Mouse (Mus musculus): ENCODE data around the gene Naa20. TPM values are rescaled to one million over a fixed set of nuclear protein-coding genes. Genes with fewer than 3 reads are reported as not detected.

Naa20 gene
- polyA plus RNA-seq, 1 experiment from 2014 or later: 145 TPM

- Histone ChIP-seq H3K9ac (replicated peaks; ENCODE audit: low read depth, low read length) (no peak overlapping the region), H3K27ac (ENCODE audit: low read depth, low read length) (no peak overlapping the region), H3K4me1 (ENCODE audit: control insufficient read depth, insufficient read depth, low read length) (no peaks in the 10 kb centered on the region), H3K4me3 (ENCODE audit: low read depth, low read length) (no peak overlapping the region), H3K36me3 (ENCODE audit: control insufficient read depth, insufficient read depth, low read length) (peaks cover 6% of the 10 kb centered on the region), H3K27me3 (ENCODE audit: control insufficient read depth, insufficient read depth, low read length) (no peaks in the 10 kb centered on the region), H3K9me3 (ENCODE audit: control insufficient read depth, low read length) (no peaks in the 10 kb centered on the region), H3K4me2 (ENCODE audit: low read depth, low read length) (no peak overlapping the region)
- WGBS: 29% methylated on average over 2 of the region's 2 CpGs
- ATAC-seq (ENCODE audit: low read depth): no peak
Measured at GRCm38 (mm10) chr2:145882398-145882797, 19.5 kb upstream of the Naa20 start.

GRCm38 (mm10) chr2:145884036-145884912 lies 17.6 kb upstream of the Naa20 start:
- H3K36me3 ChIP-seq (ENCODE audit: control insufficient read depth, insufficient read depth, low read length): peaks cover 6% of the 10 kb centered on the region
- H3K9me3 ChIP-seq (ENCODE audit: control insufficient read depth, low read length): no peaks in the 10 kb centered on the region
- H3K9ac ChIP-seq (replicated peaks; ENCODE audit: low read depth, low read length): no peak overlapping the region
- no peaks in the 10 kb centered on the region for H3K4me1 ChIP-seq (ENCODE audit: control insufficient read depth, insufficient read depth, low read length)
- H3K27me3 ChIP-seq (ENCODE audit: control insufficient read depth, insufficient read depth, low read length): no peaks in the 10 kb centered on the region
- no peak overlapping the region for H3K27ac ChIP-seq (ENCODE audit: low read depth, low read length)
- H3K4me3 ChIP-seq (ENCODE audit: low read depth, low read length): no peak overlapping the region
- ATAC-seq (ENCODE audit: low read depth): no peak
- no peak overlapping the region for H3K4me2 ChIP-seq (ENCODE audit: low read depth, low read length)
- WGBS: 62% methylated on average over 17 of the region's 17 CpGs

- Histone ChIP-seq H3K27me3 (ENCODE audit: control insufficient read depth, insufficient read depth, low read length) (no peaks in the 10 kb centered on the region), H3K4me3 (ENCODE audit: low read depth, low read length) (no peak overlapping the region), H3K9ac (replicated peaks; ENCODE audit: low read depth, low read length) (no peak overlapping the region), H3K9me3 (ENCODE audit: control insufficient read depth, low read length) (no peaks in the 10 kb centered on the region), H3K4me1 (ENCODE audit: control insufficient read depth, insufficient read depth, low read length) (no peaks in the 10 kb centered on the region), H3K4me2 (ENCODE audit: low read depth, low read length) (no peak overlapping the region), H3K27ac (ENCODE audit: low read depth, low read length) (no peak overlapping the region), H3K36me3 (ENCODE audit: control insufficient read depth, insufficient read depth, low read length) (peaks cover 6% of the 10 kb centered on the region)
- ATAC-seq (ENCODE audit: low read depth): no peak
- 80% methylated on average over 14 of the region's 14 CpGs for WGBS
Measured at GRCm38 (mm10) chr2:145884913-145885785, 16.8 kb upstream of the Naa20 start.

- Histone ChIP-seq H3K27ac (ENCODE audit: low read depth, low read length) (no peak overlapping the region), H3K4me1 (ENCODE audit: control insufficient read depth, insufficient read depth, low read length) (no peaks in the 10 kb centered on the region), H3K4me2 (ENCODE audit: low read depth, low read length) (no peak overlapping the region), H3K9ac (replicated peaks; ENCODE audit: low read depth, low read length) (no peak overlapping the region), H3K27me3 (ENCODE audit: control insufficient read depth, insufficient read depth, low read length) (no peaks in the 10 kb centered on the region), H3K9me3 (ENCODE audit: control insufficient read depth, low read length) (no peaks in the 10 kb centered on the region), H3K4me3 (ENCODE audit: low read depth, low read length) (no peak overlapping the region), H3K36me3 (ENCODE audit: control insufficient read depth, insufficient read depth, low read length) (peaks cover 6% of the 10 kb centered on the region)
- ATAC-seq (ENCODE audit: low read depth): no peak
- WGBS: 75% methylated on average over 14 of the region's 14 CpGs
Measured at GRCm38 (mm10) chr2:145887937-145888765, 13.7 kb upstream of the Naa20 start.

GRCm38 (mm10) chr2:145888766-145889480 lies 13.0 kb upstream of the Naa20 start:
- H3K36me3 ChIP-seq (ENCODE audit: control insufficient read depth, insufficient read depth, low read length): peaks cover 6% of the 10 kb centered on the region
- H3K4me3 ChIP-seq (ENCODE audit: low read depth, low read length): no peak overlapping the region
- H3K9me3 ChIP-seq (ENCODE audit: control insufficient read depth, low read length): no peaks in the 10 kb centered on the region
- no peaks in the 10 kb centered on the region for H3K27me3 ChIP-seq (ENCODE audit: control insufficient read depth, insufficient read depth, low read length)
- 68% methylated on average over 6 of the region's 6 CpGs for WGBS
- H3K4me2 ChIP-seq (ENCODE audit: low read depth, low read length): no peak overlapping the region
- no peak overlapping the region for H3K27ac ChIP-seq (ENCODE audit: low read depth, low read length)
- no peak overlapping the region for H3K9ac ChIP-seq (replicated peaks; ENCODE audit: low read depth, low read length)
- H3K4me1 ChIP-seq (ENCODE audit: control insufficient read depth, insufficient read depth, low read length): no peaks in the 10 kb centered on the region
- no peak for ATAC-seq (ENCODE audit: low read depth)

- Histone ChIP-seq H3K4me1 (ENCODE audit: control insufficient read depth, insufficient read depth, low read length) (no peaks in the 10 kb centered on the region), H3K9me3 (ENCODE audit: control insufficient read depth, low read length) (no peaks in the 10 kb centered on the region), H3K27me3 (ENCODE audit: control insufficient read depth, insufficient read depth, low read length) (no peaks in the 10 kb centered on the region), H3K36me3 (ENCODE audit: control insufficient read depth, insufficient read depth, low read length) (peaks cover 4% of the 10 kb centered on the region), H3K27ac (ENCODE audit: low read depth, low read length) (no peak overlapping the region), H3K4me3 (ENCODE audit: low read depth, low read length) (no peak overlapping the region), H3K9ac (replicated peaks; ENCODE audit: low read depth, low read length) (no peak overlapping the region), H3K4me2 (ENCODE audit: low read depth, low read length) (no peak overlapping the region)
- ATAC-seq (ENCODE audit: low read depth): no peak
- 89% methylated on average over 2 of the region's 2 CpGs for WGBS
Measured at GRCm38 (mm10) chr2:145890571-145890970, 11.3 kb upstream of the Naa20 start.

GRCm38 (mm10) chr2:145893756-145894155 lies 8.1 kb upstream of the Naa20 start:
- no peak for ATAC-seq (ENCODE audit: low read depth)
- Histone ChIP-seq H3K27ac (ENCODE audit: low read depth, low read length) (no peak overlapping the region), H3K4me1 (ENCODE audit: control insufficient read depth, insufficient read depth, low read length) (no peaks in the 10 kb centered on the region), H3K36me3 (ENCODE audit: control insufficient read depth, insufficient read depth, low read length) (no peaks in the 10 kb centered on the region), H3K27me3 (ENCODE audit: control insufficient read depth, insufficient read depth, low read length) (no peaks in the 10 kb centered on the region), H3K4me3 (ENCODE audit: low read depth, low read length) (no peak overlapping the region), H3K4me2 (ENCODE audit: low read depth, low read length) (no peak overlapping the region), H3K9ac (replicated peaks; ENCODE audit: low read depth, low read length) (no peak overlapping the region), H3K9me3 (ENCODE audit: control insufficient read depth, low read length) (no peaks in the 10 kb centered on the region)
- WGBS: over 99% methylated on average over 6 of the region's 6 CpGs

- no peak overlapping the region for H3K27ac ChIP-seq (ENCODE audit: low read depth, low read length)
- H3K36me3 ChIP-seq (ENCODE audit: control insufficient read depth, insufficient read depth, low read length): no peaks in the 10 kb centered on the region
- no peaks in the 10 kb centered on the region for H3K27me3 ChIP-seq (ENCODE audit: control insufficient read depth, insufficient read depth, low read length)
- H3K4me2 ChIP-seq (ENCODE audit: low read depth, low read length): no peak overlapping the region
- ATAC-seq (ENCODE audit: low read depth): no peak
- WGBS: 69% methylated on average over 9 of the region's 9 CpGs
- no peak overlapping the region for H3K4me3 ChIP-seq (ENCODE audit: low read depth, low read length)
- H3K9me3 ChIP-seq (ENCODE audit: control insufficient read depth, low read length): no peaks in the 10 kb centered on the region
- no peak overlapping the region for H3K9ac ChIP-seq (replicated peaks; ENCODE audit: low read depth, low read length)
- no peaks in the 10 kb centered on the region for H3K4me1 ChIP-seq (ENCODE audit: control insufficient read depth, insufficient read depth, low read length)
Measured at GRCm38 (mm10) chr2:145898106-145898505, 3.8 kb upstream of the Naa20 start.
